Mouse (Mus musculus): ENCODE measurements around the gene Bloc1s2. TPM values are rescaled to one million over a fixed set of nuclear protein-coding genes. Genes with fewer than 3 reads are reported as not detected.
"Not testable (repeated sequence)": the region's sequence is repeated elsewhere in the genome, so short reads cannot be mapped to it uniquely, and the experiment has no call there.

Gene Bloc1s2
- polyA plus RNA-seq, 1 experiment from 2014 or later, result 96.2 TPM

GRCm38 (mm10) chr19:44120686-44121085 is 25.6 kb downstream of the Bloc1s2 start:
- peaks cover 84% of the 10 kb centered on the region for H3K36me3 ChIP-seq
- H3K27ac ChIP-seq; ATAC-seq (ENCODE audit: low FRiP score, low read depth); H3K4me1 ChIP-seq; H3K9ac ChIP-seq; H3K9me3 ChIP-seq; H3K4me2 ChIP-seq (replicated peaks); H3K27me3 ChIP-seq; H3K4me3 ChIP-seq: not testable (repeated sequence)
- WGBS, result 88% methylated on average over 8 of the region's 9 CpGs

GRCm38 (mm10) chr19:44117793-44118192 is 28.5 kb downstream of the Bloc1s2 start:
- Histone ChIP-seq H3K9ac (no peak overlapping the region), H3K27ac (no peak overlapping the region), H3K27me3 (no peaks in the 10 kb centered on the region), H3K4me2 (replicated peaks) (no peak overlapping the region), H3K9me3 (no peaks in the 10 kb centered on the region), H3K36me3 (peaks cover 81% of the 10 kb centered on the region), H3K4me3 (no peak overlapping the region), H3K4me1 (no peaks in the 10 kb centered on the region)
- no peak for ATAC-seq (ENCODE audit: low FRiP score, low read depth)

- Histone ChIP-seq H3K4me1 (peaks cover 5% of the 10 kb centered on the region), H3K4me3 (no peak overlapping the region), H3K36me3 (peaks cover 58% of the 10 kb centered on the region), H3K27me3 (no peaks in the 10 kb centered on the region), H3K4me2 (replicated peaks) (no peak overlapping the region), H3K9me3 (no peaks in the 10 kb centered on the region), H3K9ac (no peak overlapping the region), H3K27ac (no peak overlapping the region)
- WGBS, result 67% methylated on average over 7 of the region's 7 CpGs
- no peak for ATAC-seq (ENCODE audit: low FRiP score, low read depth)
Observed at GRCm38 (mm10) chr19:44111706-44112105, 34.5 kb downstream of the Bloc1s2 start.

GRCm38 (mm10) chr19:44110356-44110755 is 35.9 kb downstream of the Bloc1s2 start:
- no peak for ATAC-seq (ENCODE audit: low FRiP score, low read depth)
- Histone ChIP-seq H3K4me3 (no peak overlapping the region), H3K36me3 (peaks cover 51% of the 10 kb centered on the region), H3K27me3 (no peaks in the 10 kb centered on the region), H3K4me2 (replicated peaks) (no peak overlapping the region), H3K27ac (no peak overlapping the region), H3K9ac (no peak overlapping the region), H3K4me1 (peaks cover 18% of the 10 kb centered on the region), H3K9me3 (no peaks in the 10 kb centered on the region)
- WGBS, result 86% methylated on average over 9 of the region's 9 CpGs

GRCm38 (mm10) chr19:44108996-44109395 is 37.2 kb downstream of the Bloc1s2 start:
- Histone ChIP-seq H3K9ac (no peak overlapping the region), H3K4me3 (no peak overlapping the region), H3K27ac (no peak overlapping the region), H3K9me3 (no peaks in the 10 kb centered on the region), H3K36me3 (peaks cover 39% of the 10 kb centered on the region), H3K27me3 (no peaks in the 10 kb centered on the region), H3K4me2 (replicated peaks) (no peak overlapping the region), H3K4me1 (peaks cover 18% of the 10 kb centered on the region)
- no peak for ATAC-seq (ENCODE audit: low FRiP score, low read depth)

- H3K4me2 ChIP-seq (replicated peaks), result peak overlapping the region; percentile 94
- no peaks in the 10 kb centered on the region for H3K9me3 ChIP-seq
- H3K27me3 ChIP-seq, result no peaks in the 10 kb centered on the region
- peaks cover 18% of the 10 kb centered on the region for H3K4me1 ChIP-seq
- H3K27ac ChIP-seq, result 0 out of 2 replicates have a peak overlapping the region, but pooled peaks have one; percentile 8
- 28% methylated on average over 22 of the region's 22 CpGs for WGBS
- H3K36me3 ChIP-seq, result peaks cover 30% of the 10 kb centered on the region
- peak overlapping the region; percentile 96 for H3K9ac ChIP-seq
- peak; percentile 25; the same call in 1 of the 2 replicates for ATAC-seq (ENCODE audit: low FRiP score, low read depth)
- peak overlapping the region; percentile 91 for H3K4me3 ChIP-seq
Observed at GRCm38 (mm10) chr19:44107661-44108521, 38.4 kb downstream of the Bloc1s2 start.

GRCm38 (mm10) chr19:44106831-44107660 is 39.2 kb downstream of the Bloc1s2 start, which contains the start of gene Chuk:
Gene Chuk, minus strand, starts transcription at chr19:44107480.
- under 1% methylated on average over 66 of the region's 67 CpGs for WGBS
- peaks cover 27% of the 10 kb centered on the region for H3K36me3 ChIP-seq
- H3K4me3 ChIP-seq, result peak within 1 kb of the TSS; percentile 91
- no peaks in the 10 kb centered on the region for H3K27me3 ChIP-seq
- ATAC-seq (ENCODE audit: low FRiP score, low read depth), result peak; percentile 98
- peaks cover 18% of the 10 kb centered on the region for H3K4me1 ChIP-seq
- H3K9me3 ChIP-seq, result no peaks in the 10 kb centered on the region
- H3K27ac ChIP-seq, result 0 out of 2 replicates have a peak within 1 kb of the TSS, but pooled peaks have one; percentile 28
- peak within 1 kb of the TSS; percentile 94 for H3K4me2 ChIP-seq (replicated peaks)
- peak within 1 kb of the TSS; percentile 96 for H3K9ac ChIP-seq

- H3K36me3 ChIP-seq, result peaks cover 19% of the 10 kb centered on the region
- H3K9me3 ChIP-seq, result no peaks in the 10 kb centered on the region
- WGBS, result 92% methylated on average over 1 of the region's 1 CpGs
- no peaks in the 10 kb centered on the region for H3K27me3 ChIP-seq
- H3K27ac ChIP-seq, result no peak overlapping the region
- no peak overlapping the region for H3K4me2 ChIP-seq (replicated peaks)
- peaks cover 18% of the 10 kb centered on the region for H3K4me1 ChIP-seq
- H3K4me3 ChIP-seq, result no peak overlapping the region
- H3K9ac ChIP-seq, result no peak overlapping the region
- no peak for ATAC-seq (ENCODE audit: low FRiP score, low read depth)
Observed at GRCm38 (mm10) chr19:44104393-44104792, 41.9 kb downstream of the Bloc1s2 start.

GRCm38 (mm10) chr19:44103001-44103400 is 43.2 kb downstream of the Bloc1s2 start:
- Histone ChIP-seq H3K4me2 (replicated peaks) (no peak overlapping the region), H3K27ac (no peak overlapping the region), H3K9me3 (no peaks in the 10 kb centered on the region), H3K36me3 (peaks cover 26% of the 10 kb centered on the region), H3K4me3 (no peak overlapping the region), H3K4me1 (peaks cover 17% of the 10 kb centered on the region), H3K9ac (no peak overlapping the region), H3K27me3 (no peaks in the 10 kb centered on the region)
- no peak for ATAC-seq (ENCODE audit: low FRiP score, low read depth)
- WGBS, result 89% methylated on average over 3 of the region's 3 CpGs

- Histone ChIP-seq H3K9me3 (no peaks in the 10 kb centered on the region), H3K4me2 (replicated peaks) (no peak overlapping the region), H3K9ac (no peak overlapping the region), H3K36me3 (peaks cover 46% of the 10 kb centered on the region), H3K27me3 (no peaks in the 10 kb centered on the region), H3K27ac (no peak overlapping the region), H3K4me1 (peaks cover 5% of the 10 kb centered on the region), H3K4me3 (no peak overlapping the region)
- no peak for ATAC-seq (ENCODE audit: low FRiP score, low read depth)
Observed at GRCm38 (mm10) chr19:44100840-44101239, 45.4 kb downstream of the Bloc1s2 start.

Measured in limb, embryonic 13.5 days (tissue).